Mouse (Mus musculus) embryonic facial prominence, embryonic 10.5 days (tissue): ENCODE results near the gene Smurf1. TPM values are rescaled to one million over a fixed set of nuclear protein-coding genes. Genes with fewer than 3 reads are reported as not detected.

Experiments used
- DNase-seq: peaks from one replicate; pipeline ENCODE4 v3.0.0-alpha.2; 2017; ENCODE audit warnings: low spot score
- H3K27ac ChIP-seq: fragments of 300-500 bp; sonication (generic); replicated peaks from 2 replicates; pipeline ENCODE4 v1.5.1; 2016; ENCODE audit warnings: mild to moderate bottlenecking
- H3K27me3 ChIP-seq: fragments of 300-500 bp; sonication (generic); replicated peaks from 2 replicates; pipeline ENCODE4 v1.6.1; 2016; ENCODE audit warnings: low read depth, mild to moderate bottlenecking; ENCODE audit not compliant: poor library complexity, severe bottlenecking
- H3K36me3 ChIP-seq: fragments of 300-500 bp; sonication (generic); replicated peaks from 2 replicates; pipeline ENCODE4 v1.6.1; 2016; ENCODE audit warnings: mild to moderate bottlenecking, moderate library complexity
- H3K4me1 ChIP-seq: fragments of 300-500 bp; sonication (generic); 2 replicates; pipeline ENCODE4 v1.6.1; 2016
- H3K4me3 ChIP-seq: fragments of 300-500 bp; sonication (generic); 2 replicates; pipeline ENCODE4 v1.5.1; 2016; ENCODE audit warnings: mild to moderate bottlenecking, moderate library complexity
- H3K9me3 ChIP-seq: fragments of 300-500 bp; sonication (generic); 2 replicates; pipeline ENCODE4 v1.6.1; 2016; ENCODE audit warnings: mild to moderate bottlenecking
- WGBS: fragments of 180-500 bp; shearing (Covaris S2); methylation state at CpG from one replicate; pipeline ENCODE4 v1.1.7; 2016; 5-methylcytosine and 5-hydroxymethylcytosine counted together
- polyA plus RNA-seq: library from polyadenylated mRNA; unstranded; fragments of >200 nt; fragmentation: Nextera tagmentation; extraction: Ambion mirVana; gene quantifications from 2 replicates; pipeline ENCODE4 v1.2.1, GENCODE M21; 2016

Smurf1 gene
- polyA plus RNA-seq, 1 experiment from 2014 or later = 14.5 TPM

DNA sequence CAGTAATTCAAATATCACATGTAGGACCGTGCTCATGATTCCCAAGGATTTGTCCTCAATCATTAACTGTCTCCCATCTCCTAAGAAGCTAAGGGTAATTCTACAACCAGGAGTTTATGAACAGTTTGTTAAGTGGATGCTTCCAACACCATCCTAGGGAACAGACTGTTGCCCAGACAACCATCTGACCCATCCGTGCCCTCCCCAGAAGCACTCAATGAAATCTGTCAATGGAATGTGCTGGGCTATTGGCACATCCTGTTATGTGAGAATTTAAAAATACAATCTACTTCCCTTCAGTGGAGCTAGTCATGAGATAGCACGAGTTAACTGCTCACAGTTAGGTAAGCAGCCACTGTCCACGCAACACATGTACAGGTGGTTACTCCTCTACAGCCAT lies 56.1 kb downstream of the Smurf1 start:
- Histone ChIP-seq H3K4me1 (peaks cover 40% of the 10 kb centered on the region), H3K27me3 (no peaks in the 10 kb centered on the region), H3K9me3 (peaks cover 5% of the 10 kb centered on the region; the same call in 1 of the 2 replicates), H3K4me3 (no peak overlapping the region), H3K27ac (no peak overlapping the region), H3K36me3 (no peaks in the 10 kb centered on the region)
- DNase-seq = no peak
- 83% methylated on average over 4 of the region's 4 CpGs for WGBS

DNA sequence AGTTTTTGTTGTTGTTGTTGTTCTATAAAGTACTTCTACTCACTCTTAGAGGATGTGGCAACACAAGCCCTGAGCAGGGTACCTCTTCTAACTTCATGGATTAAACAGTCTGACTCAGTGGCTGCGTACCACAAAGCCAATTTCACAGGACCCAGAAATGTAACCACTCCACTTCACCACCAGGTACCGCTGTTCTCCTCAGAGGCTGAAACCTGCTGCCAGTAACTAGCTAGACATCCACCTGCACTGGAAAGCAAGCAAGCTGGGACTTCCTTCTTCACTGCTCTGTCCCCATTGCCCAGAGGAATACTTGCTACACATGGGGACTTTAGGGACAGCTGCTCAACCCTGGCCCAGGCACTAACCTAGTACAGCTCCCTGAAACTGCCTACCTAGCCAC lies 58.1 kb downstream of the Smurf1 start:
- WGBS = 70% methylated on average over 2 of the region's 2 CpGs
- no peak overlapping the region for H3K4me3 ChIP-seq

DNA sequence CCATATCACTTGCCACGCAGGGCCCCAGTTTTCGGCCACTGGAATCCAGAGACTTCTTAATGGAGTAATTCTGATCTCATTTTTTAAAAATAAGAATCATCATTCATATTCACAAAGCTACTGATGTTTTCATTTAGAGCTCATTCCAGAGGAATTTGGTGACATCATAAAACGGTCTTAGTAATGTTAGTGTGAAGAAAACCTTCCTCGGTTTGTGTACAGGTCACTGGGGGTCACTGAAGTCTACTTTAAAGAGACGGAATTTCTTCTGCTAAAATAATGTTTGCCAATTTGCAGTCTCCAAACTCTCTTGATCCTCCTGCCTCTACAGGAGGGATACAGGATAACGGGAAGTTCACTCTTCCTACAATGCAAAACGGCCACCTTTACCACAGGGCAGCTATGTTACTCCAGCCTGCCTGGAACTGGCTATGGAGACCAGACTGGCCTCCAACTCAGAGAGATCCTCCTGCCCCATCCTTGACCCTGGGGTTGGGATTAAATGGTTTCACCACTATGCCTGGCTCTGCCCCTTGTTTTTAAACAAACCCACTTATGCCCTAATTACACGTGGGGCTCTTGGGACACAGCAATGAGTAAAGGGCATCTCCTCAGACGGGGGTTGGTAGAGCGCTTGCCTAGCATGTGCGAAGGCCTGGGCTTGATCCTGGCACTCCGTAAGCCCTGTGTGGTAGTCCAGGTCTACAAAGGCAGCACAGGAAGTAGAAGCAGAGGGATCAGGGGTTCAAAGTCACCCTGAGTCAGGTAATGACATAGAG lies 61.1 kb downstream of the Smurf1 start:
- peaks cover 5% of the 10 kb centered on the region; the same call in 1 of the 2 replicates for H3K9me3 ChIP-seq
- peaks cover 33% of the 10 kb centered on the region for H3K4me1 ChIP-seq
- H3K4me3 ChIP-seq = no peak overlapping the region
- DNase-seq = no peak
- no peak overlapping the region for H3K27ac ChIP-seq
- 71% methylated on average over 12 of the region's 12 CpGs for WGBS
- H3K27me3 ChIP-seq = no peaks in the 10 kb centered on the region
- H3K36me3 ChIP-seq = peaks cover 18% of the 10 kb centered on the region

More for the DNA sequence above, 58.1 kb downstream of the Smurf1 start:
- peaks cover 38% of the 10 kb centered on the region for H3K4me1 ChIP-seq
- no peak overlapping the region for H3K27ac ChIP-seq
- DNase-seq = no peak
- no peaks in the 10 kb centered on the region for H3K27me3 ChIP-seq
- peaks cover 5% of the 10 kb centered on the region; the same call in 1 of the 2 replicates for H3K9me3 ChIP-seq
- no peaks in the 10 kb centered on the region for H3K36me3 ChIP-seq

DNA sequence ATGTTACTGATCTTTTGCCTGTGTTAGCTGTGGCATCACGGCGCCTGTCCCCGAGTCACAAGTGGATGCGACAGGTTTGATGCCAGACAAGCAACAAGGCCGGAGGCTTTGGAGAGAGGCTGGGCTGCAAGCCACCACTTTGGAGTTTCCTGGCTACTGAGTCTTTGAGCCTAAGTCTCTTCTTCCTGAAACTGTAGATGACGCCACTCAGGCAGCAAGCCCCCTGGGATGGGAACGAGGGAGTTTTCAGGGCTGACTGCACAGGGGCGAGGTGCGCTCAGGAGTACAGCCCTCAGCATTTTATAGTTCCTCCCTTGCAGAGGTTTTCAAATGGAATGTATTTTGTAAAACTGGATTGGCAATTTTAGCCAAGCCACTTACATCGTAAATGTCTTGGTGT lies 63.9 kb downstream of the Smurf1 start:
- H3K9me3 ChIP-seq = no peaks in the 10 kb centered on the region
- peaks cover 37% of the 10 kb centered on the region for H3K36me3 ChIP-seq
- peaks cover 52% of the 10 kb centered on the region for H3K4me1 ChIP-seq
- H3K4me3 ChIP-seq = no peak overlapping the region
- peak overlapping the region; percentile 8; the same call in 1 of the 2 replicates for H3K27ac ChIP-seq
- DNase-seq = no peak
- H3K27me3 ChIP-seq = no peaks in the 10 kb centered on the region
- 71% methylated on average over 10 of the region's 10 CpGs for WGBS

DNA sequence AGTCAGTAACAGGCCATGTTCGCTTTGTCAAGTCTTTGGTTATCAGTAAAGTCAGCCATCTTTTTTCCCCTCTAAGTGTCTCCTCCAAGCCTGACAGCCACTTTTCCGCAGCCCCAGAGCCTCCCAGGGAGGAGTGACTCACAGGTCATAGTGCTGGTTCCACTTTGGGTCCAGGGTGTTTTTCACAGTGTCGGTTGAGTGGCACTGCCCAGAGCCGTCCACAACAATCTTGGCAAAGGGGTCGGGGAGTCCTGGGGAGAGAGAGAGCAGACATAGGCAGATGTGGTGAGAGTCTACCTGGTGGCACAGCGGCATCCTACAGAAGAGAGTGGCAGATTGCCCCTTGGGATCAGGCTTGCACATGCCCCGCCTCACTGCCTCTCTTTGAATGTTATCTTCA lies 64.6 kb downstream of the Smurf1 start:
- DNase-seq = no peak
- Histone ChIP-seq H3K27me3 (no peaks in the 10 kb centered on the region), H3K4me3 (no peak overlapping the region), H3K36me3 (peaks cover 45% of the 10 kb centered on the region), H3K4me1 (peaks cover 52% of the 10 kb centered on the region), H3K27ac (no peak overlapping the region), H3K9me3 (no peaks in the 10 kb centered on the region)
- 88% methylated on average over 7 of the region's 7 CpGs for WGBS

DNA sequence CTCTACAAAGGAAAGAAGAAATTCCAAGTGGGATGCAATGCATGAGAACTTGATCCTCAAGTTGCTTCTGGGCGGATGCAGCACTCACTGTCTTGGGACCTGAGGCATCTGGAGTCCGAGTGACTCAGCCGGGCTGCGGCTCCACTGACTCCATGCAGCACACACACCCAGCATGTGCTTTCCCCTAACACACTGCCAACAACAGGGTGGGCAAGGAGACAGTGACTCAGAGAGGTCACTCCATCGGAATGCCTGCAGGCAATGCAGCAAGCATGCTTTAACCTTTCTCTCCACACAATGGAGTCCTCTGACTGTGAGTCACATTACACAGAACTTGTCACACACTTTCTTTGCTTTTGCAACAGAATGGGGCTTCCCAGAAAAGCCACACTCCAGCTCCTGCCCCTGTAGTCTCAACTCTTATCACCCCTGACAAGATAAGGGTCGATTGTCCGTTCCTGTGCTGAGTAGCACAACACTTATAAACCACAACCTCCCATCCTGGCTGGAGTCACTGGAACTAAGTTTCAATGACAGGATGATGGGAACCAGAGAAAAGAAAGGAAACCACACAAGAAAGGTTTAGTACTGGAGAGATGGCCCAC lies 67.1 kb downstream of the Smurf1 start:
- peaks cover 70% of the 10 kb centered on the region for H3K36me3 ChIP-seq
- H3K9me3 ChIP-seq = no peaks in the 10 kb centered on the region
- WGBS = 37% methylated on average over 7 of the region's 7 CpGs
- H3K4me3 ChIP-seq = no peak overlapping the region
- H3K4me1 ChIP-seq = peaks cover 37% of the 10 kb centered on the region
- H3K27ac ChIP-seq = no peak overlapping the region; the same call in 1 of the 2 replicates
- no peak for DNase-seq
- H3K27me3 ChIP-seq = no peaks in the 10 kb centered on the region

DNA sequence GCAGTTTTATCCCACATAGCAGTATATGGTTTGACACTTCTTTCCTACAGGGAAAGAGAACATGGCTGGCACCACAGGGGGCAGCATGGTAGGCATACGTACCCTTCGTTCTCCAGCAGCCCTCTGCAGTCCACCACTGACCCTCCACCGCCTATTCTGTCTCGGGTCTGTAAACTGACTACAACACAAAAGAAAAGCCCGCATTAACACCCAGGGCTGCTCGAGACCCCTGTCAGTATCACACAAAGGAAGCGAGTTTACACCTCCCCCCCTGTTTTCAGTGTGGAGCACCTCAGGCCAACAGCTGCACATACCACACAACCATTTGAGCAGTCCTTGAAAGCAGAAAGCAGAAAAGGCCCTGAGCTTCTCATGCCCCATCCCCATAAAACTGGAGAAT lies 67.8 kb downstream of the Smurf1 start:
- Histone ChIP-seq H3K36me3 (peaks cover 76% of the 10 kb centered on the region), H3K27ac (peak overlapping the region; percentile 57; the same call in 1 of the 2 replicates), H3K9me3 (no peaks in the 10 kb centered on the region), H3K4me3 (no peak overlapping the region), H3K4me1 (peaks cover 37% of the 10 kb centered on the region), H3K27me3 (no peaks in the 10 kb centered on the region)
- peak; percentile 30 for DNase-seq
- WGBS = 39% methylated on average over 7 of the region's 7 CpGs

DNA sequence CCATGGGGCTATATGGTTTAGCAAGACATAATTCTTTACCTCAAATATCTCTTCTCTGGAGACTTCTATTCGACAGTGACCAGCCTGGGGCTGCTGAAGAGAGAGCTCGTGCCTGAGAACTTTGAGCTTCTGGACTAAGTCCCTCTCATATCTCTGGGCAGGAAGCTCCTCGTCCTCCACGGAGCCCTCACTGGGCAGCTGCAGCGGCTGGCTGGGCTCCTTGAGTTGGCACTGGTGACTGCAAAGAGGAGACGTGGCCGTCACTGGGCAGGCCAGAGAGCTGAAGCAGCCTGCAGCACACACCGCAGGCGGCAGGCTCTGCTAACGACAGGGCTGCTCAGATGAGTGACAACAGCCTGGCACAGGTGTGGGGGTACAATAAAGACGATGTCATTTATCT lies 74.4 kb downstream of the Smurf1 start:
- WGBS = 91% methylated on average over 11 of the region's 11 CpGs
- H3K9me3 ChIP-seq = peaks cover 6% of the 10 kb centered on the region; the same call in 1 of the 2 replicates
- no peak overlapping the region for H3K4me3 ChIP-seq
- no peaks in the 10 kb centered on the region for H3K27me3 ChIP-seq
- no peaks in the 10 kb centered on the region for H3K4me1 ChIP-seq
- no peak overlapping the region for H3K27ac ChIP-seq
- no peak for DNase-seq
- peaks cover 100% of the 10 kb centered on the region for H3K36me3 ChIP-seq

DNA sequence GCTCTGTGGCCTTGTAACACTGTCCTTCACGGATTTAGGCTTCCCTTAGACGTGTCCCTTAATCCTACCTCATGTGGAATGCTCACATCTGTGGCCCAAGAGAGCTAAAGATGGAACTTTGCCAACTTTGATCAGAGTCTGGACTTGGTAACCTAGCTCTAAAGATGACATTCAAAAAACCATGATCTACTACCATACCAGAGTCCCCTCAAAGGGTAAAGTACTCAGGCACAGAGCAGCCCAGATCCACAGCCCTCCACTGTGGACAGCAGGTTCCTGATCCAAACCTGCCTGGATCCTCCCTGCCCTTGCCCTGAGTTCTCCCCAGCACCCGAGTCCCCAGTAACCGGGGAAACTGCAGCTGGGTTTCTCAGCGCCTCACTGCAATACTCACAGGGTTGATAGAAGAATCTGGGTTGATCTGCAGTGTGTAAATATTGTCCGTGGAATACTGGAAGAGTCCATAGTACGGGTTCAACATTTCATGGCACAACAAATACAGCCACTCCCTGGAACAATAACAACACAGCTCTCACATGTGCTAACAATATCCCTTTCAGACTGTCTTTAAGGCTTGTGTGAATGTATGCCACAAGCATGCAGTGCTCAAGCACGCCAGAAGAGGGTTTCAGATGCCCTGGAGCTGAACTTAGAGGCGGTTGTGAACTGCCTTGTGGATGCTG lies 79.5 kb downstream of the Smurf1 start:
- peaks cover 100% of the 10 kb centered on the region for H3K36me3 ChIP-seq
- H3K4me1 ChIP-seq = no peaks in the 10 kb centered on the region
- H3K4me3 ChIP-seq = no peak overlapping the region
- 91% methylated on average over 9 of the region's 9 CpGs for WGBS
- H3K27ac ChIP-seq = no peak overlapping the region
- H3K9me3 ChIP-seq = peaks cover 6% of the 10 kb centered on the region; the same call in 1 of the 2 replicates
- no peak for DNase-seq
- H3K27me3 ChIP-seq = no peaks in the 10 kb centered on the region

DNA sequence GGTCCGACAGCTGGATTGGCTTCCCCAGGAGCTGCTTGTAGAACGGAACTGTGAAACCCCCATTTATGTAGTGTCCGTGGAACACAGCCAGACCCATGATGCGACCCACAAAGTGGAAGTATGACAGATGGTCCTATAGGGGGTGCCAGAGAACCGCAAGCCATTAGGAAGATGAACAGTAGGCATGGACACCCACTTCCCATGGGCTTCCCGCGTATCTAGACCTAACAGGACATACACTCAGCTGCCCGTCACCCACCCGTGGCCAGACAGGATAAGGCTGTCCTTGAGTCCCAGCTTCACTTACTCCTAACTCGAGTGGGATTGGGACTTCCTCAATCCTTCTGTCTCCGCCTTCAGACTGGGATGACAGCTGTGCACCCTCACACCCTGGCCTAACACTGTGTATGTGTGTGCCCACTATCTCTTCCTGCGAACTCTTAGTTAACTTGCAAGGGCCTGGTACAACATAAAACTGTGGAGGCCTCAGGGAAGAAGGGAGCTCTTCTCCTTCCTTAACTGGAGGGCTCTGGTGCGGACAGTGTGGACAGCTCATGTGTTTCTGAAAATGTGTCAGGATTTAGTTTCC lies 80.9 kb downstream of the Smurf1 start:
- H3K4me1 ChIP-seq = no peaks in the 10 kb centered on the region
- peaks cover 100% of the 10 kb centered on the region for H3K36me3 ChIP-seq
- no peak overlapping the region for H3K27ac ChIP-seq
- H3K27me3 ChIP-seq = no peaks in the 10 kb centered on the region
- 85% methylated on average over 13 of the region's 13 CpGs for WGBS
- no peak overlapping the region for H3K4me3 ChIP-seq
- no peak for DNase-seq
- H3K9me3 ChIP-seq = peaks cover 6% of the 10 kb centered on the region; the same call in 1 of the 2 replicates

DNA sequence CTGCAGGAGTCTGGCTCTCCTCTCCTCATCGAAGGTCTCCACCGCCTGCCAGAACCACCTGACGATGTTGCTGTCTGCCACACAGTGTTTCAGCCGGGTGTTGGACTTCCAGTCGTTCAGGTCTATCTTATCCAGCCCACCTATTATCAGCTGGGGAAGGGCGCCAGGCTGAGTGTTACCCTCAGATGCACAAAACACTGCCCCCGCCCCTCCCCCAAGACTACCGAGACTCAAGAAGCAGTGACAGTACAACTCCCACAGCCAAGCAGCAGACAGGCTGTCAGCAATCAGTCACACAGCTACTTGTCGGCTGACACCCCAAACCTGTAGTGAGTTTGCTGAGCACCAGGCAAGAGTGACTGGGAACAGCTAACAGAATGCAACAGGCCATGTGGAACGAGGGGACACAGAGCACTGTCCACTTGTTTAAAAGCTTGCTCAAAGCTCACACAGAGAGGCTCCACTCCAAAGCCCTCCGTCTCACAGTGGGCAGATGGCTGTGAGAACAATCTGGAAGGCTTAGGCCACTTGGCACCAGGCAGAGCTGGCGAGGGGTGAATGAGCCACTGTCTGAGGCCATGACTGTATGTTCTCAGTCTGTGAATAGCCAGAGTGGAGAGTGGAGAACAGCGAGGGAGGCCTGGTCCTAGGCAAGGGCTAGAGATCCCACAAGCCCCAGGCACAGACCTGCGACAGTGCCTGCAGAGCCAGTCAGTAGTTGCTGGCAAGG lies 83.8 kb downstream of the Smurf1 start:
- Histone ChIP-seq H3K36me3 (peaks cover 100% of the 10 kb centered on the region), H3K4me3 (no peak overlapping the region), H3K9me3 (no peaks in the 10 kb centered on the region), H3K4me1 (no peaks in the 10 kb centered on the region), H3K27me3 (no peaks in the 10 kb centered on the region), H3K27ac (no peak overlapping the region)
- no peak for DNase-seq
- WGBS = 91% methylated on average over 14 of the region's 14 CpGs

DNA sequence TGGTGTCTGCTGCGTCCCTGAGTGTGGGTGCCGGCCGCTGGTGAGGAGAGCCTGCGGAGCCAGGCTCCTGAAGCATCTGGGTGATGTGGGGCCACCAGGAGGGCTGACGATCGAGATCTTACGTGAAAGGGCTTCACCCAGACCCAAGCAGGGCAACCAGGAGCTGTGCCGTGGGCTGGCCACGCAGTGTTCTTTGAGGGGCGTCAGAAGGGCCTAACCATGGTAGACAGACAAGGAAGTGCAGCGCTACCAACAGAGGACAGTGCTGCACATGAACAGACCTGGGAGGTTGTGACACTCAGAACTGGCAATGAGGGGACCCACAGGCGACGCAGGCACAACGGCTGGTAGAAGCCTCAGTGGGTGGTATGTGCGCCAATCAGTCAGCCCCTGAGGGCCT lies 88.6 kb downstream of the Smurf1 start:
- no peaks in the 10 kb centered on the region for H3K9me3 ChIP-seq
- DNase-seq = no peak
- WGBS = 93% methylated on average over 15 of the region's 15 CpGs
- peaks cover 55% of the 10 kb centered on the region for H3K36me3 ChIP-seq
- no peaks in the 10 kb centered on the region for H3K27me3 ChIP-seq
- peaks cover 16% of the 10 kb centered on the region for H3K4me1 ChIP-seq
- no peak overlapping the region for H3K4me3 ChIP-seq
- H3K27ac ChIP-seq = no peak overlapping the region
